Comparison of ENCODE assay signal across 9 mouse cellular contexts in the genomic region with DNA sequence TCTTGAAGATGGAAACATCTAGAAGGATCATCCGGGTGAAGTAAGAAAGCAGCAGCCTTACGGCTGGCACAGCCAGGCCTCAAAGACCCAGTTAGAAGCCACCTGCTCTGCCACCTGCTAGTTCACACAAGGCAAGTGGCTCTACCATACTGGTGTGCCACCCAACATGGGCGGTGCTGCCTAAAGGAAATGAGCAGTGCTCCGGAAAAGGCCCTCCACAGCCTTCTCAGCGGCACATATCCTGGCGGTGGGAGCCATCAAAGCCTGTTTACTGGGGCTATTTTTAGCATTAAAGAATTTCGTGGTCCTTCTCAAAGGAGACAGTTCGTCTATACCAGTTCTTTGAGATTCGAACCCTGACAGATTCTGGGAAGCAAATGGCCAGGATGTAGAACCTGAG. TPM values are rescaled to one million over a fixed set of nuclear protein-coding genes. Genes with fewer than 3 reads are reported as not detected.
DNase-seq lines count a peak whose midpoint lies in the region; ATAC-seq and TF ChIP-seq lines count a peak whose summit lies in the region.
"Had no signal": no experiment of that assay in that cellular context is flagged by ENCODE, and none has a peak within 500 bp of the region (broad histone marks: within the 10 kb centered on the region; RNA-seq: fewer than 3 reads in every experiment).

No protein-coding gene starts in this region.

- H3K9ac ChIP-seq in limb, embryonic 14.5 days (ENCODE audit: low read depth, low read length, severe bottlenecking): no peak overlapping the region

- H3K4me2 ChIP-seq in limb, embryonic 14.5 days (replicated peaks; ENCODE audit: low read depth, low read length, severe bottlenecking): no peak overlapping the region

- TF ChIP-seq POLR2A in limb, embryonic 14.5 days (IDR thresholded peaks at IDR 0.05; ENCODE audit: borderline replicate concordance, extremely low read depth, insufficient read depth, insufficient read length): no peak

- 49% methylated on average over 9 of the region's 9 CpGs for WGBS in limb, embryonic 14.5 days

- no peak for ATAC-seq in limb, embryonic 14.5 days (ENCODE audit: low FRiP score, low read depth)

- intact Hi-C loops in heart, postnatal 10 days (cut with DNase I): loop anchor here (1.0 to 5.0 kb wide), 4 partner anchors 47 to 267 kb away; no protein-coding TSS in a partner anchor

- no peaks in the 10 kb centered on the region for H3K9me3 ChIP-seq in limb, embryonic 14.5 days (ENCODE audit: control insufficient read depth, low read length)

- H3K27me3 ChIP-seq in limb, embryonic 14.5 days (ENCODE audit: control insufficient read depth, insufficient read depth, low read length): no peaks in the 10 kb centered on the region

- no peaks in the 10 kb centered on the region for H3K36me3 ChIP-seq in limb, embryonic 14.5 days (ENCODE audit: control insufficient read depth, insufficient read depth, low read length)

- H3K27ac ChIP-seq in limb, embryonic 14.5 days (replicated peaks; ENCODE audit: low read depth, low read length): 0 out of 2 replicates have a peak overlapping the region, but pooled peaks have one; percentile 11

- DNase-seq in cerebellum, postnatal 10 days: peak; percentile 33 to 41
- no peak for DNase-seq in cerebellum, postnatal 36 days
- DNase-seq in CD8-positive naive resting alpha-beta T cell, adult 2 months (ENCODE audit: low read depth in 2 of 2, low spot score in 2 of 2): peak; percentile 54 to 60
- DNase-seq in heart, postnatal 10 days: peak; percentile 53 to 61
- no peak for DNase-seq in limb, embryonic 14.5 days (ENCODE audit: low spot score)
- peak; percentile 93 for DNase-seq in thymus, postnatal 0 days (ENCODE audit: low spot score)
- DNase-seq in ovary, postnatal 10 days (ENCODE audit: low spot score): no peak
- no peak for DNase-seq in cerebellum, adult 9-11 months

- peaks cover 4% of the 10 kb centered on the region; the same call in 1 of the 2 replicates for H3K4me1 ChIP-seq in limb, embryonic 14.5 days (ENCODE audit: control insufficient read depth, insufficient read depth, low read length)

- no peak overlapping the region for H3K4me3 ChIP-seq in limb, embryonic 14.5 days (replicated peaks; ENCODE audit: low read length)
- H3K4me3 ChIP-seq: myocyte had no signal

RNA-seq across cellular contexts. Expression of gene Epas1, which starts 48.4 kb away (rescaled TPM):
- total RNA-seq in heart, postnatal 10 days (2021): 100 to 1,000 TPM; 222 to 225 TPM
- polyA plus RNA-seq in limb, embryonic 14.5 days (2012; rRNA removed): 11.4 and 13.2 TPM in 2 replicates
- polyA plus RNA-seq in limb, embryonic 14.5 days (2014; fragmentation: Nextera tagmentation; extraction: Ambion mirVana): 8.3 and 8.7 TPM in 2 replicates
- polyA plus RNA-seq in thymus, postnatal 0 days (2015; fragmentation: Nextera tagmentation; extraction: Ambion mirVana): 1.6 and 2.4 TPM in 2 replicates

Comparison
In these comparisons a context has a peak if more than half of its experiments do, and no peak if none do; other contexts are left out.
1. DNase-seq: peak in cerebellum, postnatal 10 days (2 of 2), CD8-positive naive resting alpha-beta T cell, adult 2 months (2 of 2), heart, postnatal 10 days (2 of 2) and thymus, postnatal 0 days (single experiment); none in cerebellum, postnatal 36 days (0 of 2), limb, embryonic 14.5 days (single experiment), ovary, postnatal 10 days (single experiment) and cerebellum, adult 9-11 months (single experiment).